Mouse (Mus musculus) splenic B cell, adult 2 months (primary cell): ENCODE measurements around the gene Armc2.

ENCODE experiments used
- DNase-seq: peaks from one replicate; pipeline ENCODE4 v3.0.0-alpha.2; 2011; ENCODE audit warnings: low read depth, low spot score
- H3K27me3 ChIP-seq: 2 replicates; pipeline ENCODE4 v1.6.1; 2012; ENCODE audit warnings: mild to moderate bottlenecking, low read length, moderate library complexity, mixed read lengths; ENCODE audit not compliant: control insufficient read depth, poor library complexity, insufficient read depth, severe bottlenecking
- H3K36me3 ChIP-seq: 2 replicates; pipeline ENCODE4 v1.6.1; 2012; ENCODE audit warnings: mild to moderate bottlenecking, low read length, moderate library complexity, mixed read lengths; ENCODE audit not compliant: control insufficient read depth, poor library complexity, insufficient read depth, severe bottlenecking

Gene Armc2

DNA sequence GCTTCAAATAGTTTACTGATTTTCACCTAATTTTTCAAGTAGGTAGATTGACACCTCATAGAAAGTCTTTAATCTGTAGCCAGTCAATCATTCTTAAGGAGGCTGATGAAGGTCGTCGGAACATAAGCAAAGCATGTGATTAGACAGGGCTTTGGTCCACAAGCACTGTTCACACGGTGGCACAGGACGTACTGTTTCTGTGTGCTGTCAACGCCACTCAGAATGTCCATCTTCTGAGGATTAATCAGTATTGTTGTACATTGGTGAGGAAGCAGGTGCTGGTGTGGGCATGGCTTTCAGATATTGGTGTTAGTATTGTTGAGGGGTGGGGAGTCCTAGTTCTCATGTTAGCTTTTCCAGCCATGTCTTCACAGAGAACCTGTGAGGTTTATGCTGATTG lies 128.7 kb downstream of the Armc2 start:
- Histone ChIP-seq H3K27me3 (no peaks in the 10 kb centered on the region), H3K36me3 (no peaks in the 10 kb centered on the region)
- DNase-seq, result peak; percentile 25

GRCm38 (mm10) chr10:41888365-41888941 lies 129.8 kb downstream of the Armc2 start:
- Histone ChIP-seq H3K36me3 (no peaks in the 10 kb centered on the region), H3K27me3 (no peaks in the 10 kb centered on the region)
- DNase-seq, result peak; percentile 41

- DNase-seq, result peak; percentile 94
- no peaks in the 10 kb centered on the region for H3K36me3 ChIP-seq
- no peaks in the 10 kb centered on the region for H3K27me3 ChIP-seq
Measured at GRCm38 (mm10) chr10:41887080-41887821, 131.0 kb downstream of the Armc2 start.

GRCm38 (mm10) chr10:41883741-41884575 lies 134.3 kb downstream of the Armc2 start:
- no peaks in the 10 kb centered on the region for H3K36me3 ChIP-seq
- H3K27me3 ChIP-seq, result no peaks in the 10 kb centered on the region
- no peak for DNase-seq

DNA sequence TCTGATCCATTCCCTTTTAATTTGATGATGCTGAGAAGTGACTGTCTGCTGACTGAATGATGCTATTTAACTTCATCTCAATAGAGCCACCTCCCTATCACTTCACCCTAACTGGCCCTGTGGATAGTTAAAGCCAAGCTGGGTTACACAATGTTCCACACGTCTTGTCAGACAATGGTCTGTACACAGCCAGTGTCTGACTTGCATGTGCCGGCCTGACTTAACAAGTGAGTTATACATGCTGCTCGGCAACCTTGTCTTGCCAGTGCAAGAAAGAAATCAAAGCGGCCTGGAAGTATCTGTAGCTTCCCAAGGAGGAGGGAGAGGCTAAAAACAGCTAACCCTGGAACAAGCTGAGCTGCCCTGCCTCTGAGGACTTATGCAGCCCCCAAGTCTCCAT lies 136.8 kb downstream of the Armc2 start:
- no peak for DNase-seq
- H3K36me3 ChIP-seq, result no peaks in the 10 kb centered on the region
- no peaks in the 10 kb centered on the region for H3K27me3 ChIP-seq

DNA sequence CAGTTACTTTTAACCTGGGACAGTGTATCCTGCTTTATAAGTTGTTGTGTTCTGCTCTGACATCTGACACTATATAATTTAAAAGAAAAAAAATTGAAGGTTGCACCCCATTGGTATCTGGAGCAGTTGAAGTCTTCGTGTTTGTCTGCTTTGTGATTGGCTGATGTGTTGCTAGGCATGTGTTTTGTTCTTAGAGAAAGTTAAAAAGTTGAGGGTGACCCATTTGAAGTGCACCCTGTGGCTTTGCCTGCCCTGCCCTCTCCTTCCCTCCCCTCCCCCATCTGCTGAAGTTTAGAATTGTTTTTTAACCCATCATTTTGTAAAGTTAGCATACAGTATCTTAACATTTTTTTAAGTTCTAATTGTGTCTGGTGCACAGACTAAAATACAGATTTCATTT lies 137.5 kb downstream of the Armc2 start:
- DNase-seq, result no peak
- no peaks in the 10 kb centered on the region for H3K27me3 ChIP-seq
- no peaks in the 10 kb centered on the region for H3K36me3 ChIP-seq

DNA sequence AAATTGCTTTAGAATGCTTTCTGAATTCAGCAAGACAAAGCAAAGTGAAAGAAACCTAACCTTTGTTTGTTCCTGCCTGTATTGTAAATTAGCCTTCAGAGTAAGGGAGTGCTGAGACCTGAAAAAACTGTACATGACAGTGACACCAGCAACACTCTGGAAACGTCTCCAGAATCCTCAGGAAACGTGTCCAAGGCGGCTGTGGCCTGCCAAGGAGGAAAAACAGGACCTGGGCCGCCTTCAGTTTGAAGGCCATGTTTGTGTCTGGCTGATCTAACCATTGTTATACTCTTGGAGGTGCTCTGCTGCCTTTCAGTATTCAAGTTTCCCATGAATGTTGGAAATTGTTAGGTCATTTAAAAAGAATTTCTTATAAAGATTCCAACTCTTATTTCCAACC lies 138.0 kb downstream of the Armc2 start:
- Histone ChIP-seq H3K27me3 (no peaks in the 10 kb centered on the region), H3K36me3 (no peaks in the 10 kb centered on the region)
- no peak for DNase-seq

- H3K27me3 ChIP-seq, result no peaks in the 10 kb centered on the region
- H3K36me3 ChIP-seq, result no peaks in the 10 kb centered on the region
- DNase-seq, result peak; percentile 34
Measured at GRCm38 (mm10) chr10:41879675-41880074, 138.6 kb downstream of the Armc2 start.

DNA sequence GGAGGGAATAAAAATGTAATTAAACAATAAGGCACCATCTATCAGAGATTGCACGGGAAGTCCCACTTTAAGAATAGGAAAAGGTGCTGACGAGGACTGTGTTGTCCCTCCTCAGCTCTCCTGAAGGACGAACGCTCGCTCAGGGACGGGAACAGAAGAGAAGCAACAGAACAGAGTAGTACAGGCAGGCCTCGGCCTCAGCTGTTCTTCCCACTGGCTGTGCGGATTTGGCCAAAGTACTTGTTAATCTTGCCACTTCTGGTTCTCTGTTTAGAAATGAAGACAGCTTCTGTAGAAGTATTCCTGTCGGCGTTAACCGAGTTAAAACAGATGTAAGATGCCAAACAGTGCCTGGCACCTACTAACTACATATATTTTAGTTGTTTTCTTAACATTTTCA lies 139.9 kb downstream of the Armc2 start:
- H3K27me3 ChIP-seq, result no peaks in the 10 kb centered on the region
- DNase-seq, result no peak
- H3K36me3 ChIP-seq, result no peaks in the 10 kb centered on the region

DNA sequence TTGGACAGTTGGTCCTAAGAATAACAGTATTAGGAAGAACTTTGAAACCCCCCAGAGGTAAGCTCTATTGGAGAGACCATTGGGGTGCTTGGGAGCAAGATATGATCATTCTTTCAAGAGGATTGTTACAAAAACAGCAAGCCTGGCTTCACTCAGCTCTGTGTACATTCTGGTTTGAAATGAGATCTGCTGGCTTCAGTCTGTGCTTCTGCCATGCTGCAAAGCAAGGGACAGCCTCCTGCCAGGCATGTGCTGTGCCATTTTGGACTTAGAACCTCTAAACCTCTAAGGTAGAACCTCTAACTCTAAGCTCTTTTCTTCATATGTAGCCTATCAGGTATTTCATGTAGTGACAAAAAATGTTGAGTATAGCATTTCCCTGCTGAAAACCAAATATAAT lies 142.6 kb downstream of the Armc2 start:
- no peaks in the 10 kb centered on the region for H3K36me3 ChIP-seq
- DNase-seq, result no peak
- no peaks in the 10 kb centered on the region for H3K27me3 ChIP-seq

DNA sequence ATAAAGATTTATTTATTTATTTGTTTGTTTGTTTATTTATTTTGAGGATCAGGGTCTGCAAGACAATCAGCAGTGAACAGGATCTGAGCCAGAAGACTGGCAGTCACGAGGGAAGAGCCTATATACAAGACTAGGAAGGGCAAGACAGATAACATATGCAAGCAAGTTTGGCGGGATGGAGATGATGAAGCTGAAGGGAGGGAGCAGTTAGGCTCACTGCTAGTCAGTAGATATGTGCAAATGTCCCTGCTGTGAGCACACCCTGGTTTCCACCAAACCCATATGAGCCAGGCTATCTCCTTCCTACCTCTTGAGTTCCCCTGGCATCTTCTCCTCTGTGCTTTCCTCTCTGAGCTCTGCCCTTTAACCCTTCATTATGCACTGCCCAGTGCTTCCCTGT lies 146.7 kb downstream of the Armc2 start:
- no peak for DNase-seq
- H3K36me3 ChIP-seq, result no peaks in the 10 kb centered on the region
- H3K27me3 ChIP-seq, result no peaks in the 10 kb centered on the region

DNA sequence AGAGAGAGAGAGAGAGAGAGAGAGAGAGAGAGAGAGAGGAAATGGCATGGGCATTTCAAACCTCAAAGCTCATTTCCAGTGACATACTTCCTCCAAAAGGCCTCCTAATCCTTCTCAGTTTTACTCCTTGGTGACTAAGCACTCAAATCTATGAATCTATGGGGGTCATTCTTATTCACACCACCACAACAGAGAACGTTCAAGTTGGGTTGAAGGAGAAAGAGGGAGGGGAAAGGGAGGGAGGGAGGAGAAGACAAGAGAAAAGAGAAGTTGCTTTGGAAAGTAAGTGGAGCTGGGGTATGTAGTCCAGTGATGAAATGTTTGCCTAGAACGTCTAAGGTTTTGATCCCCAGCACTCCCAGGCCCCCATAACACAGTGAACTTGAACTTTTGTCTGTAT lies 148.1 kb downstream of the Armc2 start:
- DNase-seq, result no peak
- no peaks in the 10 kb centered on the region for H3K36me3 ChIP-seq
- no peaks in the 10 kb centered on the region for H3K27me3 ChIP-seq

GRCm38 (mm10) chr10:41867956-41868355 lies 150.3 kb downstream of the Armc2 start:
- no peaks in the 10 kb centered on the region for H3K27me3 ChIP-seq
- H3K36me3 ChIP-seq, result no peaks in the 10 kb centered on the region
- peak; percentile 49 for DNase-seq

DNA sequence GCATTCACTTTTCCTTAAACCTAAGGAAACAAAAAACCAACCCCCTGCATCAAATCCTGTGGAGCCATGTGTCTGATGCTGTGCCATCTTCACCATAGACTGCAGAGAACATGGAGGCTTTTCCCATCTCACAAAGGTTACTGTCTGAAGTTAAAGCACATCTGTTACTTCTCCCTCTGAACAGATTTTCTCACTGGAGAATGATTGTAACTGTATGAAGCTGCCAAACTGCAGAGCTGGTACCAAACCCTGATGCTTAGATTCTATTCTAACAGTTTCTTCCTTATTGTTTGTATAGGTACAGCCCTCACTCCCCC lies 151.4 kb downstream of the Armc2 start:
- Histone ChIP-seq H3K36me3 (no peaks in the 10 kb centered on the region), H3K27me3 (no peaks in the 10 kb centered on the region)
- DNase-seq, result no peak

- Histone ChIP-seq H3K27me3 (no peaks in the 10 kb centered on the region), H3K36me3 (no peaks in the 10 kb centered on the region)
- DNase-seq, result no peak
Measured at GRCm38 (mm10) chr10:41866069-41866837, 152.0 kb downstream of the Armc2 start.
